ENCODE assay signal across 15 mouse cellular contexts in the genomic region with DNA sequence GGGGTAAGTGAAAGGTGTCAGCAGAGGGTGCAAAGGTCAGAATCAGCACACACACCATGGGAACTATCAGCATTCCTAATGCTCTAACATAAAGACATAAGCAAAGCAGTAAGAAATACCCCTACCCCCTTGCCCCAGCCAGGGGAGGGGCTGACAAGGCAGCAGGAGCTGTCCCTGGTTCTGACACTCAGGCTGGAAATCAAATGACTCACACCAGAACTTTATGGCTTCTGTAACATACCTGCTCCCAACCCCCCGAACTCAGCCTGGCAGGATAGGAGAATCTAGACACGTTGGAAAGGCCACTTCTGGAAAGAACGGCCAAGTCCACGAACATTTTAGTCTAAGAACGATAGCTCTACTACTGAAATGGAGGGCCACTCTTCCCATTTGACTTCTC. TPM values are rescaled to one million over a fixed set of nuclear protein-coding genes. Genes with fewer than 3 reads are reported as not detected.
DNase-seq lines count a peak whose midpoint lies in the region; ATAC-seq and TF ChIP-seq lines count a peak whose summit lies in the region.
"Had no signal": no experiment of that assay in that cellular context is flagged by ENCODE, and none has a peak within 500 bp of the region (broad histone marks: within the 10 kb centered on the region; RNA-seq: fewer than 3 reads in every experiment).

No protein-coding gene starts in this region.

- DNase-seq in adrenal gland, postnatal 14 days = peak; percentile 11
- DNase-seq in adrenal gland, postnatal 25 days = no peak
- peak; percentile 40 for DNase-seq in liver, embryonic 11.5 days (ENCODE audit: low spot score)
- DNase-seq in liver, postnatal 0 days = no peak
- DNase-seq in embryonic facial prominence, embryonic 10.5 days (ENCODE audit: low spot score) = peak; percentile 40
- DNase-seq in urinary bladder, postnatal 14 days (ENCODE audit: low spot score) = no peak
- no peak for DNase-seq in heart, adult 9 months (ENCODE audit: low spot score in 2 of 2)
- DNase-seq: cerebellum, postnatal 14 days; gastrocnemius, postnatal 14 days; layer of hippocampus, adult 9-11 months had no signal

- H3K27me3 ChIP-seq in liver, embryonic 11.5 days (replicated peaks; ENCODE audit: control insufficient read depth, insufficient read depth, low read length) = no peaks in the 10 kb centered on the region
- H3K27me3 ChIP-seq in liver, postnatal 0 days (ENCODE audit: insufficient read depth, low read length) = no peaks in the 10 kb centered on the region
- H3K27me3 ChIP-seq in embryonic facial prominence, embryonic 10.5 days (replicated peaks; ENCODE audit: low read depth, poor library complexity, severe bottlenecking) = no peaks in the 10 kb centered on the region
- H3K27me3 ChIP-seq: liver, embryonic 15.5 days; midbrain, embryonic 13.5 days had no signal

- no peak overlapping the region for H3K4me2 ChIP-seq in liver, embryonic 11.5 days
- H3K4me2 ChIP-seq in liver, postnatal 0 days (ENCODE audit: low read depth, low read length) = no peak overlapping the region
- H3K4me2 ChIP-seq: liver, embryonic 15.5 days; midbrain, embryonic 13.5 days had no signal

- no peak overlapping the region for H3K9ac ChIP-seq in liver, embryonic 11.5 days (ENCODE audit: low read depth, low read length)
- no peak overlapping the region for H3K9ac ChIP-seq in liver, postnatal 0 days (replicated peaks)
- H3K9ac ChIP-seq: liver, embryonic 15.5 days; midbrain, embryonic 13.5 days had no signal

- H3K4me1 ChIP-seq in liver, embryonic 11.5 days (replicated peaks; ENCODE audit: control insufficient read depth, insufficient read depth, low read length) = peaks cover 2% of the 10 kb centered on the region; the same call in 1 of the 2 replicates
- H3K4me1 ChIP-seq in liver, postnatal 0 days (ENCODE audit: insufficient read depth) = peaks cover 2% of the 10 kb centered on the region; the same call in 1 of the 2 replicates
- peaks cover 9% of the 10 kb centered on the region; the same call in 1 of the 2 replicates for H3K4me1 ChIP-seq in embryonic facial prominence, embryonic 10.5 days

- no peaks in the 10 kb centered on the region for H3K36me3 ChIP-seq in liver, embryonic 11.5 days (ENCODE audit: control insufficient read depth, insufficient read depth, low read length)
- no peaks in the 10 kb centered on the region for H3K36me3 ChIP-seq in liver, postnatal 0 days (replicated peaks; ENCODE audit: insufficient read depth, low read length)
- no peaks in the 10 kb centered on the region for H3K36me3 ChIP-seq in embryonic facial prominence, embryonic 10.5 days (replicated peaks)
- H3K36me3 ChIP-seq: forebrain, embryonic 10.5 days; liver, embryonic 15.5 days; midbrain, embryonic 13.5 days had no signal

- TF ChIP-seq EP300 in liver, postnatal 0 days (IDR thresholded peaks at IDR 0.05; ENCODE audit: low read depth) = no peak

- H3K4me3 ChIP-seq in liver, embryonic 11.5 days (ENCODE audit: low read depth, low read length) = no peak overlapping the region
- H3K4me3 ChIP-seq in liver, postnatal 0 days (ENCODE audit: low read depth, low read length) = no peak overlapping the region
- no peak overlapping the region for H3K4me3 ChIP-seq in embryonic facial prominence, embryonic 10.5 days
- H3K4me3 ChIP-seq: forebrain, embryonic 10.5 days; liver, embryonic 15.5 days; midbrain, embryonic 13.5 days had no signal

- no peak overlapping the region for H3K27ac ChIP-seq in liver, embryonic 11.5 days (ENCODE audit: low read depth, low read length)
- no peak overlapping the region for H3K27ac ChIP-seq in liver, postnatal 0 days (ENCODE audit: low read depth)
- no peak overlapping the region for H3K27ac ChIP-seq in embryonic facial prominence, embryonic 10.5 days (replicated peaks)
- H3K27ac ChIP-seq: forebrain, embryonic 10.5 days; liver, embryonic 15.5 days; midbrain, embryonic 13.5 days; stomach, postnatal 0 days had no signal

- ATAC-seq in liver, embryonic 11.5 days (replicated peaks; ENCODE audit: low FRiP score) = no peak
- ATAC-seq in liver, postnatal 0 days = no peak
- ATAC-seq in CD4-positive, CD25-positive, alpha-beta regulatory T cell, adult 4 months = no peak
- ATAC-seq: midbrain, embryonic 13.5 days had no signal

- 41% methylated on average over 5 of the region's 5 CpGs for WGBS in liver, embryonic 11.5 days
- 41% methylated on average over 5 of the region's 5 CpGs for WGBS in liver, postnatal 0 days (ENCODE audit: insufficient replicate concordance)
- WGBS in embryonic facial prominence, embryonic 10.5 days = 50% methylated on average over 5 of the region's 5 CpGs

- no peaks in the 10 kb centered on the region for H3K9me3 ChIP-seq in liver, embryonic 11.5 days (ENCODE audit: control insufficient read depth, low read length)
- no peaks in the 10 kb centered on the region for H3K9me3 ChIP-seq in liver, postnatal 0 days (ENCODE audit: low read length)
- H3K9me3 ChIP-seq in embryonic facial prominence, embryonic 10.5 days = no peaks in the 10 kb centered on the region
- H3K9me3 ChIP-seq: forebrain, embryonic 10.5 days; liver, embryonic 15.5 days; midbrain, embryonic 13.5 days had no signal

- TF ChIP-seq CTCF in liver, postnatal 0 days (IDR thresholded peaks at IDR 0.05; ENCODE audit: low read depth) = no peak

RNA-seq across cellular contexts. Expression of gene Ago1, which starts 4.6 kb away (rescaled TPM):
- total RNA-seq in adrenal gland, postnatal 14 days (2021) = 27.5 and 29.3 TPM in 2 replicates
- total RNA-seq in adrenal gland, postnatal 25 days (2021) = 39.4 and 47.1 TPM in 2 replicates
- 4.1 and 4.9 TPM in 2 replicates for polyA plus RNA-seq in liver, embryonic 11.5 days (2014; fragmentation: Nextera tagmentation; extraction: Ambion mirVana)
- 0.94 and 0.97 TPM in 2 replicates for polyA plus RNA-seq in liver, postnatal 0 days (2015; fragmentation: Nextera tagmentation; extraction: Ambion mirVana)
- 6.3 and 6.8 TPM in 2 replicates for polyA plus RNA-seq in embryonic facial prominence, embryonic 10.5 days (2016; fragmentation: Nextera tagmentation; extraction: Ambion mirVana)
- 10 to 100 TPM in 1 of 2 experiments, 1 to 10 TPM in 1; 9.8 to 10.1 TPM for polyA plus RNA-seq in CD4-positive, CD25-positive, alpha-beta regulatory T cell, adult 4 months (2017; shearing (Covaris generic))

RNA-seq across cellular contexts. Expression of gene Ago3, which starts 43.7 kb away (rescaled TPM):
- 19.3 and 20.8 TPM in 2 replicates for total RNA-seq in adrenal gland, postnatal 14 days (2021)
- 13.9 and 17.6 TPM in 2 replicates for total RNA-seq in adrenal gland, postnatal 25 days (2021)
- polyA plus RNA-seq in liver, embryonic 11.5 days (2014; fragmentation: Nextera tagmentation; extraction: Ambion mirVana) = 9.2 and 15.2 TPM in 2 replicates
- 3.8 and 5.2 TPM in 2 replicates for polyA plus RNA-seq in liver, postnatal 0 days (2015; fragmentation: Nextera tagmentation; extraction: Ambion mirVana)
- polyA plus RNA-seq in embryonic facial prominence, embryonic 10.5 days (2016; fragmentation: Nextera tagmentation; extraction: Ambion mirVana) = 15.1 and 15.6 TPM in 2 replicates
- 10 to 100 TPM; 17.2 to 17.7 TPM for polyA plus RNA-seq in CD4-positive, CD25-positive, alpha-beta regulatory T cell, adult 4 months (2017; shearing (Covaris generic))

Comparison
In these comparisons a context has a peak if more than half of its experiments do, and no peak if none do; other contexts are left out.
1. DNase-seq: peak in adrenal gland, postnatal 14 days (single experiment), liver, embryonic 11.5 days (single experiment) and embryonic facial prominence, embryonic 10.5 days (single experiment); none in adrenal gland, postnatal 25 days (single experiment), liver, postnatal 0 days (single experiment), urinary bladder, postnatal 14 days (single experiment) and heart, adult 9 months (0 of 2).